Mouse (Mus musculus): Measurements from ENCODE around the gene Tap1.
"Not testable (repeated sequence)": the region's sequence is repeated elsewhere in the genome, so short reads cannot be mapped to it uniquely, and the experiment has no call there.

Tap1 gene

GRCm38 (mm10) chr17:34232021-34232420, 44.7 kb downstream of the Tap1 start:
- DNase-seq (ENCODE audit: low read depth, low spot score) = not testable (repeated sequence)

DNA sequence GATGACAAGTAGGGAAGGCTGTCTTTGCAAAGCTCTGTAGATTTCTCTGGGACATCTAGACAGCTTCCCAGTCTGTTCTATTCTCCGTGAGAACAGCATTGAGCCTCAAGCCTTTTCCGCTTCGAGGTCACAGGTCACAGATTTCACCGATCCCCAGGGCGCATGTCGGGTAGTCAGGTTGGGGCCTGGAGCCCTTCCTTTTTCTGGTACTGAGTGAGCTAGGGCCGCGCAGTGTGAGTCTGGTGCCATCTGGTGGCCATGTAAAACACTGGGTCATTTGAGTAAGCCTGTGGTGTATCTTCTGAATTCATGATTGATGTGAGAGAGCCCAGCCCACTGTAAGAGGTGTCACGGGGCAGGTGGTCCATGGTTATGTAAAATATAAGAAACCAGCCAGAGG, 47.6 kb downstream of the Tap1 start:
- peak; percentile 77 for DNase-seq (ENCODE audit: low read depth, low spot score)

GRCm38 (mm10) chr17:34236691-34237090, 49.3 kb downstream of the Tap1 start:
- DNase-seq (ENCODE audit: low read depth, low spot score) = no peak

GRCm38 (mm10) chr17:34237741-34238140, 50.4 kb downstream of the Tap1 start:
- no peak for DNase-seq (ENCODE audit: low read depth, low spot score)

DNA sequence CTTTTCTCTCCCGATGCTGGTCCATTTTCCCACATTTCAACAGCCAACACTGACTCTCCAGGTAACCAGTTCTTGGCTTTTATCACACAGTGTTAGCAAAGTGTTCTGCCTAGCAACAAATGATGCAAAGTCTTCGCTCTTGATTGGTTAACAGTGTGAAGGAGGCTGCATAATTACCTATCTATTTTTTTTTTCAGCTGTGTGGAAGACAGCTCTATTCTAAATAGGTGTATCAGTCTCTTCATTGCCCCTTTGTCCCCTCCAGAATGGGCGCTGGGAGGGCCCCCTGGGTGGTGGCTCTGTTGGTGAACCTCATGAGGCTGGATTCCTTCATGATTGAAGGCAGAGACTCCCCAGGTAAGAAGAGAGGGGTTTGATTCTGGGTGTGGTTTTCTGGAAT, 51.4 kb downstream of the Tap1 start, which contains the start of gene H2-Ob:
TSS of gene H2-Ob (plus strand) at position 198 of the 400 bp plus-strand sequence.
- DNase-seq (ENCODE audit: low read depth, low spot score) = peak; percentile 51

DNA sequence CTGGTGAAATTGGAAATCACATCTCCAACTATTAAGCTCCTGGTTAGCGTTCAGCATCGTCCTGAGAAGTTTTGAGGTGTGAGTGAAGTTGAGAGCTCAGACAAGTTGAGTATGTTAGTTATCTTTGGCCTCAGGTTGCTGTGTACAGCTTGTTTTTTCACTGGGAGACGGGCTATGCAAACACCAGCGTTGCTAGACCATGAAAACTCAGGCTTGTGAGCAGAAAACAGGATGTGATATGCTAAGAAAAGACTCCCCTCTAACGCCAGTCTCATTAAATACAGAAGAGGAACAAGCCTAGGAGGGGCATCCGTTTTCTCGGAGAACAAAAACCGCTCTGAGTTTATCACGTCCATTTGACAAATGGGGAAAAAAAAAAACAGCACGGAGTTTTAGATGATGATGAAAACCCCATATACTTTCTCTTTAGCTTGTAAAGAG, 52.3 kb downstream of the Tap1 start:
- no peak for DNase-seq (ENCODE audit: low read depth, low spot score)

DNA sequence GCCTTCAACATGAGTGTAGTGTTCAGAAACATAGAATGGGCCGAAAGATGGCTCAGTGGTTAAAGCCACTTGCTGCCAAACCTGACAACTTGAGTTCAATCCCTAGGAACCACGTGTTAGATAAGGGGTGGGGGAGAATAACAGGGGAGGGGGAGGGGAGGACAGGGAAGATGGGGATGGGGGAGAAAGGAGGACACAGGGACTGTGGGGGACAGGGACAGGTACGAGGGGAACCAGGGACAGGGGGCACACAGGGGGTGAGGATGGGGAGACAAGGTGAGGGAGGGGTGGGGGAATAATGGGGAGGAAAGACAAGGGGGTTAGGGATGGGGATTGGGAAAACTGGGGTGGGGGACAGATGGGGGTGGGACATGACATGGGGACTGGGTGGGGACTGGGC, 53.0 kb downstream of the Tap1 start:
- no peak for DNase-seq (ENCODE audit: low read depth, low spot score)

- DNase-seq (ENCODE audit: low read depth, low spot score) = no peak
These were observed 53.6 kb downstream of the Tap1 start for GRCm38 (mm10) chr17:34240916-34241315.

DNA sequence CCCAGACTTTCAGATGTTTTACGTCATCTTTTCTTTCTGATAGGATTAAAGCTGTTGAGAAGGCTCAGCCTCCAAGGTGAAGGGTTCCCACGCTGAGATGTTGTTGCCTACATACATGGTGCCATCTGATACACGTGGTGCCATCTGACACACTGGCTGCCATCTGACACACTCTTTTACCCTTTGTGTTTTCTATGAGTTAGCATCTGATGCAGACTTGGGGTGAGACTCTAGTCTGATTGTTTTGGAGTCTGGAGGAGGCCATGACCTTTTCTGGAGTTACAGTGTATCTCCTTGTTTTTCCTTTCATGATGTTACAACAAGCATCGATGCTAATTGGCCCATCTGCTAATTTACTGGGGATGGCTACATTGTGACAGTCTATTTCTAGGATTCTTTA, 57.3 kb downstream of the Tap1 start:
- DNase-seq (ENCODE audit: low read depth, low spot score) = no peak

All from 3T3-L1 (cell line).